Mouse (Mus musculus) small intestine, adult 2 months (tissue): ENCODE results near the gene Rpa3. TPM values are rescaled to one million over a fixed set of nuclear protein-coding genes. Genes with fewer than 3 reads are reported as not detected.
A peak's percentile ranks its signal among the peaks of the same experiment; 100 is the strongest.

ENCODE experiments used
- H3K27ac ChIP-seq: fragments of 200-500 bp; 2 replicates; pipeline ENCODE4 v1.5.1; 2012; ENCODE audit warnings: low read depth, low read length, control low read depth, inconsistent platforms; ENCODE audit not compliant: insufficient read depth
- H3K27me3 ChIP-seq: fragments of 200-500 bp; 2 replicates; pipeline ENCODE4 v1.6.1; 2012; ENCODE audit warnings: mild to moderate bottlenecking, moderate library complexity, low read length, inconsistent platforms; ENCODE audit not compliant: control insufficient read depth, insufficient read depth
- H3K36me3 ChIP-seq: fragments of 200-500 bp; 2 replicates; pipeline ENCODE4 v1.6.1; 2012; ENCODE audit warnings: mild to moderate bottlenecking, low read length, control low read depth, inconsistent platforms; ENCODE audit not compliant: control insufficient read depth, insufficient read depth
- H3K4me1 ChIP-seq: fragments of 200-500 bp; 2 replicates; pipeline ENCODE4 v1.6.1; 2012; ENCODE audit warnings: low read length, inconsistent platforms, mixed read lengths; ENCODE audit not compliant: control insufficient read depth, insufficient read depth, insufficient read length
- H3K4me3 ChIP-seq: fragments of 200-500 bp; 2 replicates; pipeline ENCODE4 v1.5.1; 2012; ENCODE audit warnings: low read depth, mild to moderate bottlenecking, control low read depth, inconsistent platforms, low read length, moderate library complexity
- CTCF ChIP-seq: fragments of 200-500 bp; IDR thresholded peaks from 2 replicates; pipeline ENCODE4 v1.5.1; 2012; ENCODE audit warnings: low read depth, mild to moderate bottlenecking, control low read depth, inconsistent platforms, low read length, moderate library complexity, mixed read lengths; ENCODE audit not compliant: insufficient replicate concordance, insufficient read length; ENCODE audit errors: extremely low read depth
- POLR2A ChIP-seq: fragments of 200-500 bp; IDR thresholded peaks from 2 replicates; pipeline ENCODE4 v1.6.1; 2012; ENCODE audit warnings: low read depth, mild to moderate bottlenecking, control low read depth, inconsistent platforms, low read length, moderate library complexity
- WGBS: fragments of 180-500 bp; shearing (Covaris S2); methylation state at CpG from one replicate; pipeline ENCODE4 v1.1.7; 2018; 5-methylcytosine and 5-hydroxymethylcytosine counted together
- polyA plus RNA-seq: library from polyadenylated mRNA; depleted of rRNA; stranded (reverse); fragments of >200 nt; gene quantifications from 2 replicates; pipeline ENCODE4 v1.2.3, GENCODE M21; 2012

The Rpa3 gene
- polyA plus RNA-seq, 1 experiment: 0.41 TPM

GRCm38 (mm10) chr6:8285401-8285960 lies 26.5 kb upstream of the Rpa3 start:
- Histone ChIP-seq H3K27me3 (no peaks in the 10 kb centered on the region), H3K27ac (no peak overlapping the region), H3K4me3 (no peak overlapping the region), H3K4me1 (0 out of 2 replicates have a peak, but pooled peaks cover 1% of the 10 kb centered on the region), H3K36me3 (no peaks in the 10 kb centered on the region; the same call in 1 of the 2 replicates)
- 72% methylated on average over 3 of the region's 3 CpGs for WGBS
- no peak for TF ChIP-seq CTCF

DNA sequence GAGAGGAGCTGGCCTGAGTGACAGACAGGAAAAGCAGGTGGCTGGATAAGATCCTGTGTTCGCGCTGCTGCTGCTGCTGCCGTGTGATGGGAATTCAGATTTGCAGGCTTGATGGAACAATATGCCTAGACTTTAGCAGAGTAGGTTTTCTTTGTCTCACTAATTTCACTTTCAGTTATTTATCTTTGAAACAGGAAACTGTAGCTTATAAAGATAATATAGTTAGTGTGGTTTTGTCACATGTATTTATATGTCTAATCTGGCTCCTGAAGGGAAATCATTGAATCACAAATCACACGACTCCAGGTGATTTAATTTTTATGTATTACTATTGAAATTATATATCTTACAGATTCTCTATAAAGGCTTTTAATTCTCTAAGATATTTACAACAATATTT lies 24.3 kb upstream of the Rpa3 start:
- no peaks in the 10 kb centered on the region for H3K27me3 ChIP-seq
- H3K4me1 ChIP-seq: 0 out of 2 replicates have a peak, but pooled peaks cover 1% of the 10 kb centered on the region
- WGBS: 60% methylated on average over 4 of the region's 4 CpGs
- H3K36me3 ChIP-seq: no peaks in the 10 kb centered on the region; the same call in none of the 2 replicates
- TF ChIP-seq CTCF (no peak), POLR2A (no peak)
- H3K4me3 ChIP-seq: no peak overlapping the region
- H3K27ac ChIP-seq: no peak overlapping the region

DNA sequence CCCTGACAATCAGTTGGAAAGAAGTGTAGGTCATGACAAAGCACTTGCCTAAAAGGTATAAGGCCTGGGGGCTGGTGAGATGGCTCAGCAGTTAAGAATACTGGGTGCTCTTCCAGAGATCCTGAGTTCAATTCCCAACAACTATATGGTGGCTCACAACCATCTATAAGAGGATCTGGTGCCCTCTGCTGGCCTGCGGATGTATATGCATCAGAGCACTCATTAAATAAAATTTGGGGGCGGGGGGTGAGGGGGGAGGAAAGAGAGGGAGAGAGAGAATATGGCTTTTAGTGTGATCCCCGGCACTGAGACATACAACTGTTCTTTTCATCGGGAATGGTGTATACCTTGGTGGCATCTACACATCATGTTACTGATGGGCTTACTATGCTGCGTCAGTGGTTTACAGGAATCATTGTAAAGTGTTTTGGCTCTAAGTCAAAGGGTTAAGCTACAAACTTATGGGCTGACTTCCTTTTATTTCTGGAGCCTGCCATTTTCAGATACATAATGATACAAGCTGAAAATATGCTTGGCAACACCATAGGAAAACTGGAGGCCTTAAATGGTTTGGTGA lies 19.5 kb upstream of the Rpa3 start:
- H3K4me1 ChIP-seq: peaks cover 2% of the 10 kb centered on the region
- H3K27me3 ChIP-seq: no peaks in the 10 kb centered on the region
- H3K36me3 ChIP-seq: peaks cover 2% of the 10 kb centered on the region; the same call in 1 of the 2 replicates
- no peak overlapping the region for H3K4me3 ChIP-seq
- H3K27ac ChIP-seq: no peak overlapping the region
- TF ChIP-seq POLR2A: no peak
- peak; percentile 51; the same call in 1 of the 2 replicates for TF ChIP-seq CTCF
- 85% methylated on average over 5 of the region's 5 CpGs for WGBS

DNA sequence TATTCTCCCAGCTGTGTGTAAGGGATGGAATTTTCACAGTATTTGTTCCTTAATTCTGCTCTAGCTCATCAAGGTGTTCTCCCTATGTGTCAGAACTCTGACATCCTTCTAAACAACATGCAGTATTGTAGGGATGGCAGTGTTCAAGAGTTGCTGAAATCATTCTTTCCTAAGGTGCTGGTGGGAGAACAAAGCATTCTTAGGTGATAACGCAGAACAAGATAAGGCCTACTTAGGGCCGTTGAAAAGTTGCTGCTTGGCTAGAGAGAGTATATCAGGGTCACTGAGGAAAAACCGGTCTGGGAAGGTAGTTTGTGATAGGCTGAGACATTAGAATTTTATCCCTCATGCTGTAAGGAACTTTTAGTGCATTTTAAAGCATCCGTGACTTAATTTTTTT lies 17.5 kb upstream of the Rpa3 start:
- no peaks in the 10 kb centered on the region for H3K27me3 ChIP-seq
- TF ChIP-seq CTCF (no peak), POLR2A (no peak)
- WGBS: 42% methylated on average over 4 of the region's 4 CpGs
- H3K27ac ChIP-seq: no peak overlapping the region
- H3K4me1 ChIP-seq: peaks cover 2% of the 10 kb centered on the region
- peaks cover 3% of the 10 kb centered on the region; the same call in 1 of the 2 replicates for H3K36me3 ChIP-seq
- H3K4me3 ChIP-seq: no peak overlapping the region

GRCm38 (mm10) chr6:8275098-8275497 lies 16.1 kb upstream of the Rpa3 start:
- H3K4me1 ChIP-seq: peaks cover 4% of the 10 kb centered on the region
- no peaks in the 10 kb centered on the region for H3K27me3 ChIP-seq
- peaks cover 3% of the 10 kb centered on the region; the same call in 1 of the 2 replicates for H3K36me3 ChIP-seq
- H3K4me3 ChIP-seq: no peak overlapping the region
- no peak for TF ChIP-seq POLR2A
- TF ChIP-seq CTCF: no peak
- WGBS: 11% methylated on average over 1 of the region's 1 CpGs
- no peak overlapping the region for H3K27ac ChIP-seq

GRCm38 (mm10) chr6:8274387-8275054 lies 15.5 kb upstream of the Rpa3 start:
- TF ChIP-seq POLR2A (no peak), CTCF (peak; percentile 72; the same call in 1 of the 2 replicates)
- H3K4me3 ChIP-seq: no peak overlapping the region
- no peaks in the 10 kb centered on the region for H3K27me3 ChIP-seq
- WGBS: 29% methylated on average over 6 of the region's 6 CpGs
- no peak overlapping the region for H3K27ac ChIP-seq
- peaks cover 4% of the 10 kb centered on the region for H3K4me1 ChIP-seq
- H3K36me3 ChIP-seq: peaks cover 3% of the 10 kb centered on the region; the same call in 1 of the 2 replicates

- H3K4me3 ChIP-seq: no peak overlapping the region
- peaks cover 4% of the 10 kb centered on the region for H3K4me1 ChIP-seq
- TF ChIP-seq CTCF (no peak), POLR2A (no peak)
- H3K27me3 ChIP-seq: no peaks in the 10 kb centered on the region
- WGBS: 46% methylated on average over 3 of the region's 3 CpGs
- H3K27ac ChIP-seq: no peak overlapping the region
- 0 out of 2 replicates have a peak, but pooled peaks cover 1% of the 10 kb centered on the region for H3K36me3 ChIP-seq
Observed at GRCm38 (mm10) chr6:8271047-8271446, 12.1 kb upstream of the Rpa3 start.
